Mouse (Mus musculus): ENCODE data around the gene Mapk14. TPM values are rescaled to one million over a fixed set of nuclear protein-coding genes. Genes with fewer than 3 reads are reported as not detected.

Gene Mapk14
- polyA plus RNA-seq, 1 experiment: 76.5 TPM

DNA sequence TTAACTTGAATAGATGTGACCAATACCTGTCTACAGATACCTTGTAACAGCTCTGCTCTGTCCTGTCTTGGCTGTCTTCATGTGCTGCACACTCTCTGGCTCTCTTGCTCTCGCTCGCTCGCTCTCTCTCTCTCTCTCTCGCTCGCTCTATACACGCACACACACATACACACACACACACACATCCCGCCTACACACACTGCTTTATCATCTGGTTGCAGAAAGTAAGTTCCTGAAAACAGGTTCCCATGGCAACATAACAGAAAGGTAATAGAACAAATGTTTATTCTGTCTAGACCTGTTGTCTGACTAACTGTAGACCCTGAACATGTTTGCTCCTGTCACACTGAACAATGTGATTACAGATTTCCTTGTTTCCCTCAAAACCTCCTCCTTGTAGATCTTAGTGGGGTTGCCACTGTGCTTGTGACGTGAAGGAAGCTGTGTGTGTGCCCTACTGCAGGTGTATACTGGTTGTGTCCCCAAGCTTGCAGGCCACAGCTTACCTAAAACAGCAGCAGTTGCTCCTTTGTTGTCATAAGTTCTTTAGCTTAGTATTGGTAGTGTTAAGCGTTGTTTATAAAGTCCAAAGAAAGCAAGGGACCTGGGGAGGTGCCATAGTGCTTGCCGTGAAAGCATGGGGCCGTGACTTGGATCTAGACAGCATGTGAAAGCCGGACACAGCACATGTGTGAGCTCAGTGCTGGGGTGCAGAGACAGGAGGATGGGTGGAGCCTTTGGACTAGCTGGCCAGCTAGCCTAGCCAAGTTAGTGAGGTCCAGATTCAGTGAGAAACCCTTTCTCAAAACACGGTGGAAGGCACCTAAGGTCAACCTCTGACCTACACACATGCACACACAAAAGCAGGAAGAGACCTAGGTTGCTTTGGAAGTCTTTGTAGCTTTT lies 6.4 kb downstream of the Mapk14 start:
- TF ChIP-seq POLR2A (IDR thresholded peaks at IDR 0.05; ENCODE audit: low read depth, low read length): no peak
- TF ChIP-seq CTCF (IDR thresholded peaks at IDR 0.05; ENCODE audit: borderline replicate concordance, insufficient read depth, low read length): no peak
- H3K27ac ChIP-seq (ENCODE audit: insufficient read depth, low read length): no peak overlapping the region
- peaks cover 33% of the 10 kb centered on the region for H3K4me1 ChIP-seq (ENCODE audit: control insufficient read depth, insufficient read depth, low read length)
- H3K4me3 ChIP-seq (ENCODE audit: insufficient read depth, low read length): no peak overlapping the region

DNA sequence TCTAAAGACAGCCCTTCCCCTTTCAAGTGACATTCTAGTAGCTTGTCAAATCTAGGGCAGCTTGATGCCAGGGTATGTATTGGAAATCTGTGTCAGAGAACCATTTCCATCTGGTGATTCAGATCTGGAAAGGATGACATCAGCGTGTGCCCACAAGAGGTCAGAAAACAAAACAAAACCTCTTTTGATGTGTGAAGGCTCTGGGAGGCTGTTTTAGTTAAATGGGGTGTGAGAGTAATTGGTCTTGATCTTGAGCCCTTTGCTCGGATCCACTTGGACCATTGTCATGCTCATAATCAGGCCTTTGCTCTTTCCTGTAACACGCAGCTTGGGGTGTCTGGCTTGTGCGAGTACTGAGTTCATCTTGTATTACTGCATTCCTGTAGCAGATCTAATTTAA lies 7.1 kb downstream of the Mapk14 start:
- peaks cover 32% of the 10 kb centered on the region for H3K4me1 ChIP-seq (ENCODE audit: control insufficient read depth, insufficient read depth, low read length)
- TF ChIP-seq POLR2A (IDR thresholded peaks at IDR 0.05; ENCODE audit: low read depth, low read length) (no peak), CTCF (IDR thresholded peaks at IDR 0.05; ENCODE audit: borderline replicate concordance, insufficient read depth, low read length) (no peak)
- no peak overlapping the region for H3K27ac ChIP-seq (ENCODE audit: insufficient read depth, low read length)
- H3K4me3 ChIP-seq (ENCODE audit: insufficient read depth, low read length): no peak overlapping the region

DNA sequence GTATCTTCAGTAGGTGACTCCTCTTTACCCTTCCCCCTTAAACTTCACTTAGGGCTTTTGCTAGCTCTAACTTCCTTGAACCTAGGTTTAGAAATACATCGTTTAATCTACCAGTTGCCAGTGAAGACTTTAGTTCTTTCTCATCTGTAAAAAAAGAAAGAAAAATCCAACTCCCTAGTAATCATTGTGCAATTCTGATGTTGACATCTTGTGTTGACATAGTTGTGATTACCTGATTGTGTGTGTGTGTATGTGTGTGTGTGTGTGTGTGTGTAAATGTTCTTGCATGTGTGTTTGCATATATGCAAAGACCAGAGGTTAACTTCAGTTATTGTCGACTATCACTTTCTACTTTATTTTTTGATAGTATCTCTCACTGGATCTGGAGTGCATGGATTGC lies 7.5 kb downstream of the Mapk14 start:
- Histone ChIP-seq H3K4me3 (ENCODE audit: insufficient read depth, low read length) (no peak overlapping the region), H3K27ac (ENCODE audit: insufficient read depth, low read length) (no peak overlapping the region), H3K4me1 (ENCODE audit: control insufficient read depth, insufficient read depth, low read length) (peaks cover 28% of the 10 kb centered on the region)
- no peak for TF ChIP-seq POLR2A (IDR thresholded peaks at IDR 0.05; ENCODE audit: low read depth, low read length)
- no peak for TF ChIP-seq CTCF (IDR thresholded peaks at IDR 0.05; ENCODE audit: borderline replicate concordance, insufficient read depth, low read length)

DNA sequence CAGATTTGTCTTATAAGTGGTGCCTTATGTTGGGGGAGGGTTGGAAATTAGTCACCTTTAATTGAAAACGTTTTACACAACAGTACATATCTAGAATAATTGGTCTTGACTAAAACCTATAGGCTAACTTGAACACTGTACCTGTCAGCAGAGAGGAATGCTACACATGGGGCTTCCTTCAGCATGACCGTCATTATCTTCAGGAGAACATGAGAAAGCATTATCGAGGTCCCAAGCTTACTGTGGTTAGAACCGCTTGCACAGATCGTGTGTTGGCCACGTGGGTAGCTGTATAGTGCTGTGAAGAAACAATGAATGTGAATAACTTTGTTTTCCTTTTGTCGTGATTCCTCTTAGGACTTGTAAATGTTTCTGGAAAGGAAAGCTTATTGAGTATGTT lies 8.7 kb downstream of the Mapk14 start:
- Histone ChIP-seq H3K4me1 (ENCODE audit: control insufficient read depth, insufficient read depth, low read length) (peaks cover 26% of the 10 kb centered on the region), H3K27ac (ENCODE audit: insufficient read depth, low read length) (no peak overlapping the region), H3K4me3 (ENCODE audit: insufficient read depth, low read length) (no peak overlapping the region)
- TF ChIP-seq POLR2A (IDR thresholded peaks at IDR 0.05; ENCODE audit: low read depth, low read length) (no peak), CTCF (IDR thresholded peaks at IDR 0.05; ENCODE audit: borderline replicate concordance, insufficient read depth, low read length) (no peak)

DNA sequence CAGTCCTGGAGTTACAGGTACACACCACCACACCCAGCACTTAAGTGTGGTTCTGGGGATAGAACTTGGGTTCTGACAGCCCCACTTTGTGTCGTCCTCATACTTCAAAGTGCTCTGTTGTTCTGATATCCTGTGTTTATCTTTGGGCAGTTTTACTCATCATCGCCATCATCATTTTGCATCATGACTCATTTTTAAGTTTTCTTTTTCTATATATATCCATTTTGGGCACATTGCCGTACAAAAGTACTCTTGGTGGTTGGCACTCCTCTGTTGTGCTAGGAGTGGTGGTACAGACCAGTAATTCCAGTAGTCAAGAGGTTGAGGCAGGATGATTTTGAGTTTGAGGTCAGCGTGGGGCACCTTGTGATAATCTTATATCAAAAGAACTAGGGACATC lies 10.0 kb downstream of the Mapk14 start:
- H3K27ac ChIP-seq (ENCODE audit: insufficient read depth, low read length): no peak overlapping the region
- no peak for TF ChIP-seq CTCF (IDR thresholded peaks at IDR 0.05; ENCODE audit: borderline replicate concordance, insufficient read depth, low read length)
- TF ChIP-seq POLR2A (IDR thresholded peaks at IDR 0.05; ENCODE audit: low read depth, low read length): no peak
- H3K4me1 ChIP-seq (ENCODE audit: control insufficient read depth, insufficient read depth, low read length): peaks cover 34% of the 10 kb centered on the region
- H3K4me3 ChIP-seq (ENCODE audit: insufficient read depth, low read length): no peak overlapping the region

DNA sequence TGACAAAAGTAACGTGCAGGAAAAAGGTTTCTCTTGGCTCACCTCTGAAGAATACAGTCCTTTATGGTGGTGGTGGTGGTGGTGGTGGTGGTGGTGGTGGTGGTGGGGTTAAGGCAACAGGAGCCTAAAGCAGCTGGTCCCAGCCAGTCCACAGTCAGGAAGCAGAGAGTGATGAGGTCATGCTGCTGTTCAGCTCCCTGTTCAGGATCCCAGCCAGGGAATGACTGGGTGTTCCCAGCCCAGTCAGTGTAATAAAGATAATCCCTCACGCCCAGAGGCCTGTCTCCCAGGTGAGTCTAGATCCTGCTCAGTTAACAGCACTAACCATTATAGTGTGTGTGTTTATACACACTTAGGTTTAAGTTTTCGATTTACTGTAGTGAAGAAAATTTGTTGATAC lies 10.6 kb downstream of the Mapk14 start:
- no peak for TF ChIP-seq CTCF (IDR thresholded peaks at IDR 0.05; ENCODE audit: borderline replicate concordance, insufficient read depth, low read length)
- no peak for TF ChIP-seq POLR2A (IDR thresholded peaks at IDR 0.05; ENCODE audit: low read depth, low read length)
- Histone ChIP-seq H3K27ac (ENCODE audit: insufficient read depth, low read length) (no peak overlapping the region), H3K4me3 (ENCODE audit: insufficient read depth, low read length) (no peak overlapping the region)

DNA sequence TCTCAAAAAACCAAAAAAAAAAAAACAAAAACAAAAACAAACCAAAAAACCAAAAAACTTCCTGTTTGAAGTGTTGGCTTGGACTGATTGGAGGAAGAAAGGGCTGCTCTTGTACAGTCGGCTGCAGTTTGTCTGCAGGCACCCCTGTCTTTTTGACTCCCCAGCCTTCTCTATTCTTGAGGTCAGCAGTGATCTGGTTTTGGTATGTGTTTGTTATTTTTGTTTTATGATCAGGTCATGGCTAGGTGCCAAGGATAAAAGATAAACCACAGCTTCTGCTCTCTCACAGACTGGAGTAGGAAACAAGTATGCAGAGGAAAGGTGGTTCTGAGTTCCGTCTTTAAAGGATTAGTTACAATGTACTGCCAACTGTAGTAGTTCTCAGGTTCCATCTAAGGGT lies 11.5 kb downstream of the Mapk14 start:
- Histone ChIP-seq H3K4me1 (ENCODE audit: control insufficient read depth, insufficient read depth, low read length) (peaks cover 34% of the 10 kb centered on the region), H3K27ac (ENCODE audit: insufficient read depth, low read length) (no peak overlapping the region), H3K4me3 (ENCODE audit: insufficient read depth, low read length) (no peak overlapping the region)
- no peak for TF ChIP-seq CTCF (IDR thresholded peaks at IDR 0.05; ENCODE audit: borderline replicate concordance, insufficient read depth, low read length)
- TF ChIP-seq POLR2A (IDR thresholded peaks at IDR 0.05; ENCODE audit: low read depth, low read length): no peak

More for the DNA sequence above, 10.6 kb downstream of the Mapk14 start:
- peaks cover 32% of the 10 kb centered on the region for H3K4me1 ChIP-seq (ENCODE audit: control insufficient read depth, insufficient read depth, low read length)

DNA sequence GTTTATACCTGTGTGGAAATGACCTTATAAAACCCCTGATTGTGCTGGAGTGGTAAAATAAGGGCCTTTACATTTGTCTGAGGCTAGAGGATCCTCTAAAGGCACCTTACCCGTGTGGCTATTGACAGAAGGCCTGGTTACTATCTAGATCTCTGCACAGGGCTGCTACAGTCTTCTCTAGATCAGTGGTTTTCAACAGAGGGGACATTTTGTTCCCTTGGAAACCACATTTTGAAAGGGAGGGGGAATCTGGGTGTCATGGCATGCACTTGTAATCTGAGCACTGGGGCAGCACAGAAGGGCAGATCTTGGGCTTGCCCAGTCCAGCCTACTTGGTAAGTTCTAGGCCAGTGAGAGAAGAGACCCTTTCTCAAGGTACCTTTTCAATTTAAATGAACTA lies 15.6 kb downstream of the Mapk14 start:
- TF ChIP-seq CTCF (IDR thresholded peaks at IDR 0.05; ENCODE audit: borderline replicate concordance, insufficient read depth, low read length) (no peak), POLR2A (IDR thresholded peaks at IDR 0.05; ENCODE audit: low read depth, low read length) (no peak)
- Histone ChIP-seq H3K4me1 (ENCODE audit: control insufficient read depth, insufficient read depth, low read length) (peaks cover 16% of the 10 kb centered on the region), H3K4me3 (ENCODE audit: insufficient read depth, low read length) (no peak overlapping the region), H3K27ac (ENCODE audit: insufficient read depth, low read length) (peak overlapping the region; percentile 73)

DNA sequence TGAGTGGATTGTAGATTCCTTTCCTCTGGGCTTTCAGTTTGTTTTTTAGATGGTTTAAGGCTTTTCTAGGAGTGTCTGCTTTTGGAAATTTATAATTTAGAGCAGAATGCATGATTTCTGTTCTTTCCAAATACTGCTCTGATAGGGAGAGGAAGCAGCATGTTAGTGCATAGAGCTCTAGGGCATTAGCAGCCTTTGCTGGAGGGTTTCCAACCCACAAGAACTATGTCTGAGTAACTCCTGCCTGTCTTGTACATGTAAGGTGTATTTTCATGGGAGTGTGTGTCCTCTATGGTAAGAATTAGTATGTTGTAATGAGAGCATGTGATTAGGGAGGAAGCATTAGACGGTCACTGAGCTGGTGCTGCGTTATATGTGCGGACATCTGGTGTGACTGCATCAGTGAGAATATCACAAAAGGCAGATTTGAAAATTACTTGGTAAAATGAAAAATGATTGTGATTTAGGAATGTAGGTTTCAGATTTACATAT lies 16.1 kb downstream of the Mapk14 start:
- peak overlapping the region; percentile 73 for H3K27ac ChIP-seq (ENCODE audit: insufficient read depth, low read length)
- peaks cover 16% of the 10 kb centered on the region for H3K4me1 ChIP-seq (ENCODE audit: control insufficient read depth, insufficient read depth, low read length)
- TF ChIP-seq POLR2A (IDR thresholded peaks at IDR 0.05; ENCODE audit: low read depth, low read length): no peak
- TF ChIP-seq CTCF (IDR thresholded peaks at IDR 0.05; ENCODE audit: borderline replicate concordance, insufficient read depth, low read length): no peak
- no peak overlapping the region for H3K4me3 ChIP-seq (ENCODE audit: insufficient read depth, low read length)

DNA sequence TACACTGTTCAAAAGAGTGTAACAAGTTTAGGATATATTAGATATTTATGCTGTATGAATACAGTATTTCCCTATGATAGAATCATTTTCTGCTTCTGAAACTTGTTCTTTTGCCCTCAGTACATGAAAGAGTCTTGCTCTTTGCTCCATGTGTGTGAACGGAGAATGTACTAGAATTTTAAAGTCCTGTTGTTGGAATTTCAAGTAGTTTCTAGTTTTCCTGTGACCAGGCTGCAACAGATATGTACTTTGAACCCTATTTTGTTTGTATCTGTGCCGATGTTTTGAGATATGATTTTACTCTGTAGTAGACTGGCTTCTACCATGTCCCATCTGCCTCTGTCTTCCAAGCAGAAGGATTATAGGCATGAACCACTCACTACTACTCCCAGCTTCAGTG lies 16.7 kb downstream of the Mapk14 start:
- Histone ChIP-seq H3K4me1 (ENCODE audit: control insufficient read depth, insufficient read depth, low read length) (peaks cover 16% of the 10 kb centered on the region), H3K4me3 (ENCODE audit: insufficient read depth, low read length) (no peak overlapping the region), H3K27ac (ENCODE audit: insufficient read depth, low read length) (no peak overlapping the region)
- no peak for TF ChIP-seq POLR2A (IDR thresholded peaks at IDR 0.05; ENCODE audit: low read depth, low read length)
- TF ChIP-seq CTCF (IDR thresholded peaks at IDR 0.05; ENCODE audit: borderline replicate concordance, insufficient read depth, low read length): no peak
